Mouse (Mus musculus) neural tube, embryonic 10.5 days (tissue): ENCODE measurements around the gene Cald1.

ENCODE experiments used
- DNase-seq: peaks from one replicate; pipeline ENCODE4 v3.0.0-alpha.2; 2017; ENCODE audit warnings: low spot score; ENCODE audit errors: extremely low spot score

Cald1 gene

DNA sequence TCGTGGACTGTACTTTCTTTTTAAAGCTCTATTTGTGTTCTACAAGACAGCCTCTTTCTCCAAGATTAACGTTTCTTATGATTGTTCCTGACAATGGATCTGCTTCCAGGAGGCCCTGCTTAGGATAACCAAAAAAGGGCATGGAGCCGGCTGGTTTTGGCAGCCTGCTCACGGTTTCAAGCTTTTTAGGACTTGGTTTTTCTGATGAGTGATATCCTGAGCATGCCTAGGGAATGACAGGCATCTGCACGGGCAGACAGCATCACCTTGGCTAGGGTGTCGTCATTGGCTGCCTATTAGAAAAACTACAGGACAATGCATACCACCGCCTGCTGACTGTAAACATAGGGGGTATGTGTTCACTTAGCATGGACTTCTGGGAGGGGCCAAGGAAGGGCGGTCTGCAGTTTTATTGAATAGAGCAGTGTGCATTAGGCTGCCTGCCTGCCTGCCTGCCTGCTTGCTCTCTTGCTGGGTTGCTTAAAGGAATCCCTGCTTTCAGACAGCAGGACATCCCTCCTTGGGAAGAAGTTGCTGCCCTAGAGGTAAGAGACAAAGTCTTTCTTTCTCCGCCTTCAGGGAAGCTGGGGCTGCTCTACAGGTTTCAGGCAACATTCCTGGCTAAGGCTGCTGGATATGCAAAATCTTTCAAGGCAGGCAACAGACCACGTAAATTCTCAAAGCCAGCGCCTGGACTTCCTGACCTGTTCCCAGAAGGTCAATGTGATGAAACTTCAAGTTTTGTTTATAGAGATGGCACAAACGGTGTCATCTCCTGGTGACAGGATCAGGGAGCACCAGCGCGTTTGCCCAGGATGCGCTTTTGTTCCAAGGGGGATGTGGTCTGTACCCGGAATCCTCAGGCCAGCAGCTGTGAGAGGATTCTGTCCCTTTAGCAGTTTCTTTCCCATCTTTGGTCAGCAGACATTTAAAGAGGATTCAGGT is at the start of gene Cald1:
TSS of gene Cald1 (plus strand) at position 380 of the 945 bp plus-strand sequence.
- peak; percentile 55 for DNase-seq

DNA sequence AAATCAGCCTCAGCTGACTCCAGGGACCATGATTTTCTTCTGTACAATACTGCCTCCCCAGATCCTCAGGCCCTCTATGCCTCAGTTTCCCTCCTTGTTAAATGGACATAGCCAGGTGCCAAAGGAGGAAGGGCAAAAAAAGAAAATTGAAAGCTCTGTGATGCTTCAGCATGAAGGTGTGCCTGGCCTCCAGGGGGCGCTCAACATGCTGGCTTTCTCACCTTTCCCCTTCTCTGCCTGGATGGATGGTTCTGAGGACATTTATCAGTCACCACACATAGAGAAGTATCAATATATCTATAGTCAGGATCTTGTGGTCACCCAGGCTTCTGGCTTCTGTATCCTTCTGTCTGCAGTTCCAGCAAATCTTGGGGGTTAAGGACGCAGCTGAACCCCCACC is 49.3 kb upstream of the Cald1 start:
- peak; percentile 60 for DNase-seq

DNA sequence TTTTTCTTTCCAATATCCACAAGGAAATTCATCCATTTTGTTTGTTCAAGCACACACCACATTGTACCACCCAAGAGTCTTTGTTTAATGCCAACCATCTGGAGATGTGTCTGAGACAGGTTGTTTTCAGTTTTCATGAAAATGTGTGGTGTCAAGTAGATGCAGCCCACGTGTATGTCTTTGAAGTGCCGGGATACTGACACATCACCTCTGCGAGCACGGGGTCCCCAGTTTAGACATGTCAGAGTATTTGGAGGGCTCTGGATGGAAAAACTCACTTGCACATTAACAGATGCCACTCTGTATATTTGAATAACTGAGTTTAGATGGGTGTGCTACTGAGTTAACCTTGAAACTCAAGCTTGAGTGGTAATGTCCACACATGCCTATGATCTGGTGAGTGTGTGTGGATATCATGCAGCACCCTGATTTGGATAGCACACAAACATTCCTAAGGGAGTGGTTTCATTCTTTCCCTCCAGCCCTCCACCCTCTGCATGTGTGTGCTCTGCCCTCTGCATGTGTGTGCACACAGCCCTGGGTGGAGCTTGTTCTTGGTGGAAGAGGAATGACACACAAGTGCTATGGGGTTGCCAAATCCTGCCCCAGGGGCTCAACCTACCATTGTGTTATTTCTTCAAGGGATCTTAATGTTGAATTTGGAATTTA is 45.7 kb upstream of the Cald1 start:
- no peak for DNase-seq

DNA sequence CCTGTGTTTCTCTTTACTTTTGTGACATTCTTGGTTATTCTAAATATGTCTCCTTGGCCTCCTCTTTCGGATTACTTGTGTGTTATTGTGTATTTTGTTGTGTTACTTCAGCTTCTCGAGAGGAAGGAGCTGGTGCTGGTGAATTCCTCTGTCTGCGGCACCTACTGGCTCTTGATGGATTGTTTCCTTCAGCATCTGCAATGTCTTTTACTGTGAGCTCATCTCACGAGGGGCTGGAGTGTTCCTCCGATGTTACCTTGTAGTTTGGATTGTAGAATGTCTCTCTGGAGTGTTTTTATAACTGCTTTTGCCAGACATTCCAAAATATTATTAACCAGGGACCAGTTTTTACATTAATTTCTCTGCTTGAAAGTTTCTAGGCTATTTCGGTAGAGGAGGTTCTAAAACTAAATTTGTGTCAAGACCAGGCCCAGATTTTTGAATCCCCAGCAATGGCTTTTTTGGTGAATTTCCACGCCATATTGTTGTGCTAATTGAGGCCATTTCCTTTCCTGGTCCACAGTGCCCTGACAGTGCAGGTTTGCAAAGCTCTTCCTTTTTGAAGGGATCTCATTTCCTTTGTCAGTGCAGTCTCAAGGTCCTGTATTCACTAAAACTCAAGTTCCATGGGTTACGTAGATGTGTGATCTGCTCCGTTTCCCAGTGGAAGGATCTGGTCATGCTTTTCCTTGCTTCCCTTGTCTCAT is 43.9 kb upstream of the Cald1 start:
- no peak for DNase-seq

DNA sequence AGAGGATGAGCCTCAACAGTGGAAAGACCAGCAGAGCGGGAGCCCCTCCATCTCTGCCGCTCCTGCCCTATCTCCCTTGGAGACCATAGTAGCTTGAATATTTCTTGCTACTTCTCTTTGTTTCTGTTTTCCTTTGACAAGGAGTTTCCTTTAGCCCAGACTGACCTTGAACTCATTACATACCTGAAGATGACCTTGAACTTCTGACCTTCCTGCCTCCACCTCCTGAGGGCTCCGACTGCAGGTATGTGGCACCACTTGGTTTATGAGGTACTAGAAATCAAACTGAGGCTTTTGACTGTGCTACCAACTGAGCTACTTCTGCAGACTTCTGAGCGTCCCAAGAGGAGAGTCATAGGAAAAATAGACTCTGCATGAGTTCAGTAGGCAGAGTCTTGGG is 38.8 kb upstream of the Cald1 start:
- DNase-seq = no peak

DNA sequence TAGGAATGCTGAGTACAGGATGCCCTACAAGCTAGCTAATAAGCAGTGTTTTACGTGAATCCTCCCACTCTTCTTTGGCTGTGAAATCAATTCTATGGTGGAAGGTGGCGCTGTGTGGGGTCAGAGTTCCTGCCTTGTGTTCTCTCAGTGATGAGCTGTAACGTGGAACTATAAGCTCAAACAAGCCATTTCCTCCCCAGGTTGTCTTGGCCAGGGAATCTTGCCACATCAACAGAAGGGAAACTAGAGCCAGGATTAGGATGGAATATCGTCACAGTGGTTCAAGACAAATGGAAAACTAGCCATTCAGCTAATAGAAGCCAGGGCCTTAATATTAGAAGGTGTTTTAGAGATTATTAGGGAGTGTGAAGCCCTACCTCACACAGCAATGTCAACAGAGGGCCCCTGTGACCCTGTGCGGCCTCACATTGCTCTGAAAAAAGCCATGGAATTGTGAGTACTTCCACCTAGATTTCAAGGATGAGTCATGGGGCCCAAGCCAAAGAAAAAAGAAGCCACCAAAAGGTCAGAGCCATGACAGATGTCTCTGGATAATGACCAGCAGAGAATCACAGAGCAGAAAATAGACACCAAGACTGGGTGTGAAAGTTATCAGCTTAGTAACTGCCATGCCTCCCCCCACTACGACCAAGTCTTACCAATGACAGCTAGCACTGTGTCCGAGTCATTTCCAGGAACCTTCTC is 33.0 kb upstream of the Cald1 start:
- DNase-seq = no peak

DNA sequence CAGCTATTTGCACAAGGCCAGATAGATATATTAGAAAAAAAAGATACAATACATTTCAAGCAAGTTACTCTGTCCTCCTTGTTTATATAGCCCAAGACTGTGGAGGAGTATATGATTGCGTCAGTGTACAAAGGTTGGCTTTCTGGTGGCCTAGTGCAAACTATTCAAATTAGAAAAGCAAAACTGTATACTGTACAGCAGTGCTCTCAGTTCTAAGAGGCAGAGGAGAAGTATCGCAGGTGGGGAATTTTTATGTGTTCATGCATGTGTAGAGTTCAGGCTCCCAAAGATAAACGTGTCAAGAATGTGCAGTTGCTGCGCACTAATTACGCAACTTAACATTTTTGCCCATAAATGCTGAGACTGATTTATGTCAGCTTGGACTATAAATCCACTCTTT is 31.0 kb upstream of the Cald1 start:
- no peak for DNase-seq

DNA sequence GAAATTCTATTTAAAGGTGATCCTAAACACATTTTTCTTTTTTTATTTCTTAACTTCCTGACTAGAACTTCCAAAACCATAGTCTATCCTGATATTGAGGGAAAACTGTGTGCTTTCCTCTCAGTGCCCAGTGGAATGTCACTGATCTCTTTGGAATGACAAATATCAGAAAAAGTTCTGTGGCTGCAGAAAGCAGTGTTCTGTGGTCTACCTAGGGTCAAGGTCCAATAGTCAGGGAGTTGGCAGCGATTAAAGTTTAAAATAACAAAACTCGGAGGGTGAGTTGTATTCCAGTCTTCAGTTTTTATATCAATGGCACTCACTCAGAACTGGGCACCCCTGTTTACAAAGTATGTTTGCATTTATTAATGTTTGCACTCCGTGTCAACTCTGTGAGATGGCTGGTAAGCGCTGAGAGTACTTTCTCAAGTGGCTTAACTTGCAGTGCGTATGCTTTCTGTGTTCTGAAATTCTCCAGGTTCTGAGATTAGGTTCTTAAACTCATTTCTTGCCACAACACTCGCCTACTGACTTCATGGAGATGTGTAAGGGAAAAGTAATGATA is 18.7 kb upstream of the Cald1 start:
- DNase-seq = no peak

DNA sequence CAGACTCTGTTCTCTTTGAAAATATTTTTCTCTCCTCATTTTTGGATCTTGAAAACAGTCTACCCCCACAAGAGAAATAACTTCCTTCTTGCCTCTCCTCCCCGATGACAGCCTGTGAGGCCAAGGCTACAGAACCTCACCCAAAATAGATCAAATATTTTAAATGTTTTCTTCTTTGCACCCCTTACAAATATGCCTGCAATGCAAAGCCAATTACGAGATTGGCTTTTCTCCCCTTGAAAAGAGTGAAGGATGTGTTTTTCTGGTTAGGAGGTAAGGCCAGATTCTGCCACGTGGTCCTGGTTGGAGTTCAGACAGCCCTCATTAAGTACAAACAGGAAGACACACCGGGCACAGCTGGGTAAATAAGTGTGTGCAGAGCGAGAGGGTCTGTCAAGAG is 14.9 kb upstream of the Cald1 start:
- DNase-seq = no peak

DNA sequence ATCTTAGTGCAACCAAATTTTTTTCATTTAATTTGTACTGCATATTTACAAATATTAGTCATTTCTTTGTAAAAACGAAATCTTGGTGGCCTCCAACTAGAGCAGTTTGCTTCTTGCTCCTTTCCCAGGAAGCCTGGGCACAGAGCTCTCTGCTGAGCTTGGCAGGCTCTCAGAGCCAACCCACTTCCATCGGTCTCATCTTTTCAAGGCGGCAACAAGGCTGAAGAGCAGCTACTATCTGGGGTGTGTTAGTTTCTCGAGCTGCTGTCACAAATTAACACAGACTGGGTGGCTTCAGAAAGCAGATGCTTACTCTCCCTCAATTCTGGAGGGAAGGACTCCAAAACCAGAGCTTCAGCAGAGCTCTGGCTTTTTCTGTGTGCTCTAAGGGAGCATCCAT is 10.2 kb upstream of the Cald1 start:
- no peak for DNase-seq

DNA sequence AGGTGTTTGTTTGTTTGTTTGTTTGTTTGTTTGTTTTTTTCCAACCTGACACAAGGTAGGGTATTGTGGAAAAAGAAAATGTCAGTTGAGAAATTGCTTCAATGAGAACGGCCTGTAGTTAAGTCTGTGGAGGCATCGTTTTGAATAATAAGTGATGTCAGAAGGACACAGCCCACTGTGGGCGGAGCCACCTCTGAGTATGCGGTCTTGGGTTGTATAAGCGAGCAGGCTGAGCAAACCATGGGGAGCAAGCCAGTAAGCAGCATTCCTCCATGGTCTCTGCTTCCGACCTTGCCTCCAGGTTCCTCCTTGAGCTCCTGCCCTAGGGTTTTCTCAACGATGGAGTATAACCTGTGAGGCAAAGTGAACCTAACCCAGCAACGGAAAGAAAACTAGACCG is 7.6 kb upstream of the Cald1 start:
- DNase-seq = no peak

DNA sequence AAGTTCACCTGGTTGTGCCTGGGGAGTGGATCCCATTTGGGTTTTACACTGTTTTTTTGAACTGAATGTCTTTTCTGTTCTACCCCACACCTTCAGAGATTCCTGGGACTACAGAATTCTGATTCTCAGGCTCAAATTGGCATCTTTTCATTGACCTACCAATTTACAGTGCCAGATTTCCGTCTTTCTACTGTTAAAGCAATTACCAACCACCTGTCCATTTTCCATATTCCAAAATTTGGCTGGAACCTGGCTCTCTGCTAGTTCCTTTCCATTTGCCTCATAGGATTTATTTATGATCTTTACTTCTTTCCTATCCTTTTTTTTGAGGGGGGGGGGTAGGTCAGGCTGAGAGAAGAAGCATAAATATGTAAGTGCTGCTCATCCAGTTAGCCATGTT is 4.9 kb upstream of the Cald1 start:
- DNase-seq = no peak

DNA sequence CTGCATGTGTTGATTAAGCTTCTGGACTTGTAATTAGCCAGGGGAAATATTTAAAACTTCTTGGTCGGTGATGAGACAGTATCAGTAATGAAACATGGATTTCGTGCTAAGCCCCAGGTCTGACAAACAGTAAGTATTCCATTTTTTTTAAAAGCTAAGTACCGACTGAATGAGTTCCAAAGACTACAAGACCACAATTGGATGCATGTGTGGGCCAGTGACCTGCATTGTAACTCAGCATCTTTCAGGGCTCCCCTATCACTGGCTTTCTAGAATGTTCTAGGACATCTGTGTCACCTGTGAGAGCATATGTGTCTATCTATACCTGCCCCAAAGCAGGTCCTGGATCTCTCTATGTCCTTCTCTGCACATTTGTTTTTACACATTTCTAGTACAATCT is 984 bp upstream of the Cald1 start:
- no peak for DNase-seq

DNA sequence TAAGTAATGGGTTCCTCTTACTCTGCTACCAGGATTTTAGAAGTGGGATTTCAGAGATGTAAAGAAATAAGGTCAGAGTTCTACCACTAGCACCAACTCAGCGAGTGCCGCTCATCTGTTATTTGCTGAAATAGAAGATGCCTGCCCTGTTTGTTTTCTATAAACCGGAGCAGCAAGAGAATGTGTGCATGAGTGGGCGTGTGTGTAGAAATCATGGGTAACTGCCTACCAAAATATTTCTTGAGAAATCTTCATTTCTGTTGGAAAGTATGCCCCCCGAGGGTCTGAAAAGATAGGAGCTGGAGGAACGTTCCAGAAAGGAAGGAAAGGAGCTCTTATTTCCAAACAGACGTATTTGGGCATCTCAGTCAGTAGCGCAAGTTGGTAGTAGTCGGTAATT is 871 bp downstream of the Cald1 start:
- DNase-seq = no peak

DNA sequence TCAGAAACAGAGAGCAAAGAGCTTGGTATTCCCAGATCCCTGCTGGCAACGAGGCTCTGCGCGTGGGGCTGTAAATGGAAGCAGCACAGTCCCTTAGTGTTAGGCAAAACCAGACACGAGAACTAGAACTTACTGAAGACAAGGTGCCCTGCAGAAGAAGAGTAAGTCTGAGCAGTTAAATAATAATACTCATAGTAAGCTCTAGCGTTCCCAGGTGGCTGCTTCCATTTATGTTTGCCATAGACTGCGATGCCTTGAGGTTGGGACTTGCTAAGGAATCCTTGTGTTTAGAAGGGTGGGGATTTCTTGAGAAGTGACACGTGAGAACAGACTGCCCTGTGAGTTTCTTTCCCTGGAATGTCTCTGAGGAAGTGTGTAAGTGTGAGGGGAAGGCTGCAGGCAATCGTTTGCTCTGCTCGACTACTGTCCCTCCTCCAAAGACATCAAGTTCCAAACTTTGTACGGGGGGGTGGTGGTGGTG is 1.4 kb downstream of the Cald1 start:
- DNase-seq = no peak

DNA sequence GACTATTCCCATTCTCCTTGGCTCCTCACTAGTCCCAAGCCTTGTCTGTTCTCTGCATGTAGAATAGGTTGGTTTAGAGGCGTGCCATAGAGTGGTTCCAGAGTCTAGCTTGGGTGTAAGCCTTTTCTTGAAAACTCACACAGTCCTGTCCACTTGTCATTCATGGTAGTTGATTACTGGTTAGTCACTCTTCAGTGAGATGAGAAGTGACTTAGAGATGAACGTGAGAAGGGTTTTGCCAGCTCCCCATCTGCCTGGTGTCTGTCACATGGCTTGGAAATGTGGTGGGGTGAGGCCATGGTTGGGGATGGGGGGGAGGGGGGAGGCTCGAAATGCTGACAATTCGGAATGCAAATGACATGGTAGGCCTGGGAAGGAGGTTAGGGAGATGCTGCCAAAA is 2.5 kb downstream of the Cald1 start:
- DNase-seq = no peak

DNA sequence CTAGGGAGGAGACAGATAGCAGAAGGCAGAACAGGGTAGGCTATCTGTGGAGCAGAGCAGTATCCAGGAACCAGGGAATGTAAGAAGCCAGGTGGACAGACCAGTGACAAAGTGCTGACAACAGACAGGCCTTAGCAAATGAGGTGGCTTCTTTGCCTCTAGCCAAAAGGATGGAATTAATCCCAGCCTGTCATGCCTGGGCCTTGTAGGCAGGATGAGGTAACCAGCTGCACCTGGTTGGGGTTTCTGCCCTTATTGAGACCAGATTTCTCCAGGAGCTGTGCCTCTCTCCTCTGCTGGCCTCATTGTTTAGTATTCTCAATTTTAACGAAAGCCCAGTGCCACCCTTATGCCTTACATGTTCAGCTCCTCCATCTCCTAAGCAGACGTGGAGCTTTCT is 3.8 kb downstream of the Cald1 start:
- no peak for DNase-seq

DNA sequence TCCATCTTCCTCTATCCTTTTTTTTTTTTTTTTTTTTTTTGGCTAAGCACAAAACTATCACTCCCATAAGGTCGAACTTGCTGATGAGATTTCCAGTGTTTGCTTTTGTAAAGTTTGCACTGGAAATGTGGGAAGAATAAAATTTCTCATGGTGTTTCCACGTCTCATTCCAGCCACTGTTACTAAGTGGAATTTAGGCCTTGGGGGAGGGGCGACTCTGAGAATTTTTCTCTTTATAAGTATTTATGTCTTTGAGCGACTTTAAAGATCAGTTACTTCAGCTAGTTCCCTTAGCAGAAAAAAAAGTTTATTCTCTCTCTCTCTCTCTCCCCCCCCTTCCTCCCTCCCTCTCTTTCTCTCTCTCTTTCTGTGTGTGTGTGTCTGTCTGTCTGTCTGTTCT is 8.1 kb downstream of the Cald1 start:
- DNase-seq = no peak

DNA sequence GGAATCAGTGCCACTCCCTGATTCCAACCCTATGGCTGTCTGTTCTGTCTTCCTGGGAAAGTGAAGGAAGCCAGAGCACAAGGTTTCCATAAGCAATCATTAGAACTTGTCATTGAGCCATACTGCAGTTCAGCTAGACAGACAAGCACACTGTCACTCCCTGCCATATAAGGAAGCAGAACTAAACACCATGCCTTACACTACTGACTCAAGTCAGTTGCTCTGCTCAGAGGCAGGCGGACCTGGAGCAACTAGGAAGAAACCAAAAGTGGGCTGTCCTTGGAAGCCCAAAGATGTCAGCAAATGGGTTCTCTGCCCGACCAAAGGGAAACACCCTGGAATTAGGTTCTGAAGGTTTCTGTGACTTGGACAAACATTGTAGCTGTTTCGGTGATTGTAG is 10.3 kb downstream of the Cald1 start:
- no peak for DNase-seq

DNA sequence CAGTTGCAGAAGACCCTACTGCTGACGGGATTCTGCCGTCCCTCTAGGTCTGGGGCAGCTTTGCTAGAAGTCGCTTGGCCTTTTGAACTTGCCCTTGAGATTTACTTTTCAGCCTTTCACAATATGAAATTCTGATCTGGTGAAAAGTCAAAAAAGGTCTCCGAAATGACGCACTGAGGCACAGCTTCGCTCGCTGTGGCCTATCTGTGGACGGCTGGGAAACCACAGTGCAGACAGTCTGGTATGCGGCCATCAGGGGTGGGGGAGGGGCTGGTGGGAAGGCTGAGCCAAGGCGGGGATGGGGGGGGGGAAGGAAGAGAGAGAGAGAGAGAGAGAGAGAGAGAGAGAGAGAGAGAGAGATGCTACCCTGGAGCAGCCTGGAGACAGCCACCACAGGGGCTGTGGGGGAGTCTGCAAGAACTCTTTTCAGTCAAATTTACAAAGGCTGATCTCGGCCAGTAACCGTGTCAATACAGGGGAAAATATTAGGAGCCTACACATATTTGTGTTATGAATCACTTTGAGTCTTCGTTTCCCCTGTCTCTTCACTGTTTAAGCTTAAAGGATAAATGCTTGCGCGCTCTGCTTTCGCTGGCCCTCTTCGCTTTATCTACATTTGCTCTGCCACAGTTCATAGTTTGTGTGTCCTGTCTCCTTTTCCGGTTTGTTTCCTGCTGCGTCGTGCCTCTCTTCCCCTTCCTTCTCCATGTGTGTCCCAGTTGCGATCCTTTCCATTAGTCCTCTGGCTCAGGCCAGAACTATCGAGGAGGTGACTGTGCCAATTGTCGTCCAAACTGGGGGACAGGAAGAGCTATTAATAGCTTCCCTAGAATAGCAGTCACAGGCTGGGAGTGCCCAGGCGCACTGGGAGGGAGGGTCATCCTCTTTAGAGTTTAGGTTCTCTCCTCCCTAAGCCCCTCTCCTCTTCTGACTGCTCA is 11.9 kb downstream of the Cald1 start:
- peak; percentile 59 for DNase-seq
